ENCODE assay signal across 9 mouse cellular contexts in genomic region chr10:117223758-117224101, GRCm38 (mm10). TPM values are rescaled to one million over a fixed set of nuclear protein-coding genes. Genes with fewer than 3 reads are reported as not detected.
DNase-seq lines count a peak whose midpoint lies in the region; ATAC-seq and TF ChIP-seq lines count a peak whose summit lies in the region.
"Had no signal": no experiment of that assay in that cellular context is flagged by ENCODE, and none has a peak within 500 bp of the region (broad histone marks: within the 10 kb centered on the region; RNA-seq: fewer than 3 reads in every experiment).

No protein-coding gene starts in this region.

- H3K4me1 ChIP-seq in lung, embryonic 14.5 days (ENCODE audit: insufficient read depth) = 0 out of 2 replicates have a peak, but pooled peaks cover 3% of the 10 kb centered on the region
- peaks cover 21% of the 10 kb centered on the region for H3K4me1 ChIP-seq in limb, embryonic 10.5 days
- peaks cover 19% of the 10 kb centered on the region for H3K4me1 ChIP-seq in neural tube, embryonic 15.5 days

- 0% methylated on average over 9 of the region's 9 CpGs for WGBS in lung, embryonic 14.5 days
- under 1% methylated on average over 9 of the region's 9 CpGs for WGBS in limb, embryonic 10.5 days
- WGBS in neural tube, embryonic 15.5 days = 0% methylated on average over 9 of the region's 9 CpGs

- peak overlapping the region; percentile 91 for H3K4me2 ChIP-seq in lung, embryonic 14.5 days
- H3K4me2 ChIP-seq in neural tube, embryonic 15.5 days = peak overlapping the region; percentile 89

- peak overlapping the region; percentile 99; the same call in 1 of the 2 replicates for H3K27ac ChIP-seq in lung, embryonic 14.5 days (ENCODE audit: low read depth)
- peak overlapping the region; percentile 99 for H3K27ac ChIP-seq in limb, embryonic 10.5 days
- peak overlapping the region; percentile 98 for H3K27ac ChIP-seq in neural tube, embryonic 15.5 days (replicated peaks)

- peak overlapping the region; percentile 76 for H3K4me3 ChIP-seq in lung, embryonic 14.5 days (ENCODE audit: low read depth, low read length)
- H3K4me3 ChIP-seq in limb, embryonic 10.5 days = peak overlapping the region; percentile 81
- H3K4me3 ChIP-seq in neural tube, embryonic 15.5 days (replicated peaks) = peak overlapping the region; percentile 61

- DNase-seq in lung, embryonic 14.5 days = no peak
- DNase-seq in lung, postnatal 36 days = no peak
- no peak for DNase-seq in limb, embryonic 10.5 days (ENCODE audit: low spot score)
- no peak for DNase-seq in adrenal gland, postnatal 36 days
- no peak for DNase-seq in spleen, adult 12 weeks (ENCODE audit: low spot score)
- DNase-seq in layer of hippocampus, adult 9-11 months = no peak

- peak overlapping the region; percentile 93 for H3K9ac ChIP-seq in lung, embryonic 14.5 days
- H3K9ac ChIP-seq in neural tube, embryonic 15.5 days (replicated peaks) = peak overlapping the region; percentile 82

- H3K9me3 ChIP-seq in lung, embryonic 14.5 days (ENCODE audit: low read depth, low read length) = no peaks in the 10 kb centered on the region
- no peaks in the 10 kb centered on the region for H3K9me3 ChIP-seq in limb, embryonic 10.5 days (replicated peaks)
- no peaks in the 10 kb centered on the region for H3K9me3 ChIP-seq in neural tube, embryonic 15.5 days (replicated peaks)

- TF ChIP-seq CTCF in lung, embryonic 14.5 days (IDR thresholded peaks at IDR 0.05; ENCODE audit: low read depth) = no peak

- no peaks in the 10 kb centered on the region for H3K27me3 ChIP-seq in lung, embryonic 14.5 days (ENCODE audit: insufficient read depth, low read length)
- H3K27me3 ChIP-seq in limb, embryonic 10.5 days (ENCODE audit: low read depth, poor library complexity, severe bottlenecking) = no peaks in the 10 kb centered on the region
- no peaks in the 10 kb centered on the region for H3K27me3 ChIP-seq in neural tube, embryonic 15.5 days (replicated peaks)

- H3K36me3 ChIP-seq in lung, embryonic 14.5 days (ENCODE audit: insufficient read depth) = peaks cover 39% of the 10 kb centered on the region
- H3K36me3 ChIP-seq in limb, embryonic 10.5 days = peaks cover 39% of the 10 kb centered on the region
- peaks cover 30% of the 10 kb centered on the region for H3K36me3 ChIP-seq in neural tube, embryonic 15.5 days

- ATAC-seq in lung, embryonic 14.5 days (ENCODE audit: insufficient read depth) = no peak
- ATAC-seq in erythroblast, adult 5-6 weeks (replicated peaks; ENCODE audit: low FRiP score, poor library complexity, severe bottlenecking) = peak; percentile 63; the same call in 1 of the 2 replicates
- ATAC-seq in neural tube, embryonic 15.5 days (ENCODE audit: low FRiP score) = peak; percentile 59; the same call in 1 of the 2 replicates

RNA-seq across cellular contexts. Expression of gene Yeats4, which starts 0.6 kb away (rescaled TPM):
- polyA plus RNA-seq in lung, embryonic 14.5 days (2014; fragmentation: Nextera tagmentation; extraction: Ambion mirVana) = 73.0 and 74.9 TPM in 2 replicates
- total RNA-seq in erythroblast, adult 5-6 weeks (2015; ENCODE audit: low replicate concordance) = 25.9 and 28.6 TPM in 2 replicates
- 25.0 and 51.6 TPM in 2 replicates for total RNA-seq in erythroblast, adult 5-6 weeks (2017; ENCODE audit: low replicate concordance)
- 107 and 111 TPM in 2 replicates for polyA plus RNA-seq in limb, embryonic 10.5 days (2016; fragmentation: Nextera tagmentation; extraction: Ambion mirVana)
- 86.6 and 95.3 TPM in 2 replicates for polyA plus RNA-seq in neural tube, embryonic 15.5 days (2015; fragmentation: Nextera tagmentation; extraction: Ambion mirVana)
- 10 to 100 TPM; 38.9 to 42.3 TPM for total RNA-seq in adrenal gland, postnatal 36 days (2021)

RNA-seq across cellular contexts. Expression of gene 9530003J23Rik, which starts 14.8 kb away (rescaled TPM):
- not detected in 2 replicates for polyA plus RNA-seq in lung, embryonic 14.5 days (2014; fragmentation: Nextera tagmentation; extraction: Ambion mirVana)
- total RNA-seq in erythroblast, adult 5-6 weeks (2015; ENCODE audit: low replicate concordance) = not detected in 2 replicates
- 0.56 TPM in 1 of 2 replicates, not detected in the other for total RNA-seq in erythroblast, adult 5-6 weeks (2017; ENCODE audit: low replicate concordance)
- not detected in 2 replicates for polyA plus RNA-seq in limb, embryonic 10.5 days (2016; fragmentation: Nextera tagmentation; extraction: Ambion mirVana)
- not detected in 2 replicates for polyA plus RNA-seq in neural tube, embryonic 15.5 days (2015; fragmentation: Nextera tagmentation; extraction: Ambion mirVana)
- not detected for total RNA-seq in adrenal gland, postnatal 36 days (2021)
- total RNA-seq: adrenal gland, postnatal 4 days had no signal

RNA-seq across cellular contexts. Expression of gene Lyz2, which starts 58.4 kb away (rescaled TPM):
- 105 and 131 TPM in 2 replicates for polyA plus RNA-seq in lung, embryonic 14.5 days (2014; fragmentation: Nextera tagmentation; extraction: Ambion mirVana)
- total RNA-seq in erythroblast, adult 5-6 weeks (2015; ENCODE audit: low replicate concordance) = 2,691 and 2,758 TPM in 2 replicates
- 1,711 and 2,049 TPM in 2 replicates for total RNA-seq in erythroblast, adult 5-6 weeks (2017; ENCODE audit: low replicate concordance)
- polyA plus RNA-seq in limb, embryonic 10.5 days (2016; fragmentation: Nextera tagmentation; extraction: Ambion mirVana) = 6.8 and 8.7 TPM in 2 replicates
- 29.0 and 48.7 TPM in 2 replicates for polyA plus RNA-seq in neural tube, embryonic 15.5 days (2015; fragmentation: Nextera tagmentation; extraction: Ambion mirVana)
- 100 to 1,000 TPM in 1 of 2 experiments, 10 to 100 TPM in 1; 79.4 to 184 TPM for total RNA-seq in adrenal gland, postnatal 36 days (2021)
